In genomic region chr15:13384815-13385214, GRCm38 (mm10) we compare ENCODE assay signal across 21 mouse cellular contexts.
DNase-seq lines count a peak whose midpoint lies in the region; ATAC-seq and TF ChIP-seq lines count a peak whose summit lies in the region.
"Had no signal": no experiment of that assay in that cellular context is flagged by ENCODE, and none has a peak within 500 bp of the region (broad histone marks: within the 10 kb centered on the region; RNA-seq: fewer than 3 reads in every experiment).

No protein-coding gene starts in this region.

- H3K27ac ChIP-seq in heart, embryonic 15.5 days = no peak overlapping the region
- H3K27ac ChIP-seq in heart, embryonic 12.5 days (ENCODE audit: poor library complexity, severe bottlenecking) = no peak overlapping the region
- H3K27ac ChIP-seq in kidney, embryonic 16.5 days (ENCODE audit: low read length) = no peak overlapping the region
- H3K27ac ChIP-seq: embryonic facial prominence, embryonic 12.5 days; layer of hippocampus, adult 2 months; limb, embryonic 12.5 days; liver, embryonic 14.5 days had no signal

- WGBS in heart, embryonic 15.5 days = 29% methylated on average over 6 of the region's 6 CpGs
- WGBS in heart, embryonic 12.5 days = 34% methylated on average over 6 of the region's 6 CpGs
- 31% methylated on average over 6 of the region's 6 CpGs for WGBS in kidney, embryonic 16.5 days

- peak; percentile 82 for ATAC-seq in heart, embryonic 15.5 days (replicated peaks; ENCODE audit: insufficient number of reproducible peaks, insufficient read depth, low FRiP score, low read depth)
- no peak for ATAC-seq in heart, embryonic 12.5 days (ENCODE audit: insufficient number of reproducible peaks, low FRiP score)
- ATAC-seq in kidney, embryonic 16.5 days (ENCODE audit: low FRiP score, low TSS enrichment) = peak; percentile 57; the same call in 1 of the 2 replicates
- peak; percentile 94 for ATAC-seq in Patski
- ATAC-seq in erythroblast, adult 5-6 weeks (replicated peaks; ENCODE audit: low FRiP score, poor library complexity, severe bottlenecking) = no peak
- ATAC-seq: lung, postnatal 0 days had no signal

- DNase-seq in kidney, adult 9 months = no peak
- DNase-seq in Patski (ENCODE audit: low read depth, low spot score) = peak; percentile 33
- peak; percentile 18 for DNase-seq in embryo, embryonic 11 days
- DNase-seq in testis, postnatal 10 days (ENCODE audit: low spot score) = no peak
- DNase-seq: adrenal gland, postnatal 36 days; cerebellum, postnatal 14 days; gastrocnemius, postnatal 10 days; kidney, adult 11 months; right cerebral cortex, postnatal 14 days; thymus, postnatal 36 days had no signal

- 0 out of 2 replicates have a peak, but pooled peaks cover 7% of the 10 kb centered on the region for H3K4me1 ChIP-seq in heart, embryonic 15.5 days (replicated peaks)
- H3K4me1 ChIP-seq in heart, embryonic 12.5 days (replicated peaks) = no peaks in the 10 kb centered on the region
- no peaks in the 10 kb centered on the region for H3K4me1 ChIP-seq in kidney, embryonic 16.5 days (ENCODE audit: insufficient read depth, low read length)
- H3K4me1 ChIP-seq: embryonic facial prominence, embryonic 12.5 days; limb, embryonic 12.5 days; megakaryocyte, embryonic 14.5 days had no signal

- POLR2A ChIA-PET in Patski (lab: Charles Lee) = interaction anchor here (0.5 to 0.6 kb wide), 2 partner anchors 13 to 136 kb away, joined by 3 read pairs; no protein-coding TSS in a partner anchor

- H3K9ac ChIP-seq in heart, embryonic 15.5 days = no peak overlapping the region
- no peak overlapping the region for H3K9ac ChIP-seq in heart, embryonic 12.5 days
- H3K9ac ChIP-seq in kidney, embryonic 16.5 days (replicated peaks; ENCODE audit: low read length) = no peak overlapping the region
- H3K9ac ChIP-seq: embryonic facial prominence, embryonic 12.5 days; limb, embryonic 12.5 days; liver, embryonic 14.5 days had no signal

- H3K4me3 ChIP-seq in heart, embryonic 15.5 days = no peak overlapping the region
- H3K4me3 ChIP-seq in heart, embryonic 12.5 days = no peak overlapping the region
- no peak overlapping the region for H3K4me3 ChIP-seq in kidney, embryonic 16.5 days (ENCODE audit: low read length)
- H3K4me3 ChIP-seq: embryonic facial prominence, embryonic 12.5 days; layer of hippocampus, adult 2 months; limb, embryonic 12.5 days; megakaryocyte, embryonic 14.5 days had no signal

- in situ Hi-C loops in Patski (cut with MboI; ENCODE audit: low pct_unique_long_range_greater_than_20kb) = no loop called here

- CTCF ChIA-PET in Patski (lab: Charles Lee) = interaction anchor here (1.1 kb wide), 1 partner anchor 11 kb away, joined by 3 read pairs; no protein-coding TSS in a partner anchor

- 0 out of 2 replicates have a peak overlapping the region, but pooled peaks have one; percentile 10 for H3K4me2 ChIP-seq in heart, embryonic 15.5 days
- no peak overlapping the region for H3K4me2 ChIP-seq in heart, embryonic 12.5 days
- no peak overlapping the region for H3K4me2 ChIP-seq in kidney, embryonic 16.5 days (replicated peaks; ENCODE audit: low read depth, low read length)
- H3K4me2 ChIP-seq: embryonic facial prominence, embryonic 12.5 days; limb, embryonic 12.5 days had no signal

- no peaks in the 10 kb centered on the region for H3K9me3 ChIP-seq in heart, embryonic 15.5 days (replicated peaks)
- peaks cover 3% of the 10 kb centered on the region; the same call in 1 of the 2 replicates for H3K9me3 ChIP-seq in heart, embryonic 12.5 days (replicated peaks)
- H3K9me3 ChIP-seq in kidney, embryonic 16.5 days (ENCODE audit: low read length) = no peaks in the 10 kb centered on the region
- H3K9me3 ChIP-seq: embryonic facial prominence, embryonic 12.5 days; limb, embryonic 12.5 days had no signal

- H3K36me3 ChIP-seq in heart, embryonic 15.5 days = no peaks in the 10 kb centered on the region
- H3K36me3 ChIP-seq in heart, embryonic 12.5 days = no peaks in the 10 kb centered on the region
- no peaks in the 10 kb centered on the region for H3K36me3 ChIP-seq in kidney, embryonic 16.5 days (ENCODE audit: insufficient read depth, low read length)
- H3K36me3 ChIP-seq: embryonic facial prominence, embryonic 12.5 days; limb, embryonic 12.5 days had no signal

- H3K27me3 ChIP-seq in heart, embryonic 15.5 days = no peaks in the 10 kb centered on the region
- no peaks in the 10 kb centered on the region for H3K27me3 ChIP-seq in heart, embryonic 12.5 days (replicated peaks)
- H3K27me3 ChIP-seq in kidney, embryonic 16.5 days (ENCODE audit: insufficient read depth, low read length) = no peaks in the 10 kb centered on the region
- no peaks in the 10 kb centered on the region for H3K27me3 ChIP-seq in Patski
- H3K27me3 ChIP-seq: CH12.LX; embryonic facial prominence, embryonic 12.5 days; limb, embryonic 12.5 days; megakaryocyte, embryonic 14.5 days had no signal

- no peak for TF ChIP-seq CTCF in Patski (IDR thresholded peaks at IDR 0.05)

Comparison
In these comparisons a context has a peak if more than half of its experiments do, and no peak if none do; other contexts are left out.
1. ATAC-seq: peak in heart, embryonic 15.5 days (single experiment), kidney, embryonic 16.5 days (single experiment) and Patski (single experiment); none in heart, embryonic 12.5 days (single experiment) and erythroblast, adult 5-6 weeks (single experiment).
2. DNase-seq: peak in Patski (single experiment) and embryo, embryonic 11 days (single experiment); none in kidney, adult 9 months (single experiment) and testis, postnatal 10 days (single experiment).